Mouse (Mus musculus): Measurements from ENCODE around the gene App. TPM values are rescaled to one million over a fixed set of nuclear protein-coding genes. Genes with fewer than 3 reads are reported as not detected.
A peak's percentile ranks its signal among the peaks of the same experiment; 100 is the strongest.

App gene
- polyA plus RNA-seq, 1 experiment from 2014 or later = 169 TPM

GRCm38 (mm10) chr16:84969026-84969425 is 204.5 kb downstream of the App start:
- Histone ChIP-seq H3K4me2 (no peak overlapping the region), H3K9me3 (replicated peaks) (no peaks in the 10 kb centered on the region), H3K4me1 (replicated peaks) (peaks cover 10% of the 10 kb centered on the region), H3K36me3 (peaks cover 5% of the 10 kb centered on the region; the same call in 1 of the 2 replicates), H3K9ac (no peak overlapping the region), H3K4me3 (no peak overlapping the region), H3K27me3 (no peaks in the 10 kb centered on the region), H3K27ac (no peak overlapping the region)
- no peak for ATAC-seq (replicated peaks; ENCODE audit: insufficient number of reproducible peaks, insufficient read depth, low FRiP score, low read depth)
- 80% methylated on average over 7 of the region's 7 CpGs for WGBS

GRCm38 (mm10) chr16:84966983-84967382 is 206.6 kb downstream of the App start:
- H3K4me1 ChIP-seq (replicated peaks) = 0 out of 2 replicates have a peak, but pooled peaks cover under 1% of the 10 kb centered on the region
- no peak for ATAC-seq (replicated peaks; ENCODE audit: insufficient number of reproducible peaks, insufficient read depth, low FRiP score, low read depth)
- H3K27me3 ChIP-seq = no peaks in the 10 kb centered on the region
- H3K4me2 ChIP-seq = no peak overlapping the region
- no peak overlapping the region for H3K27ac ChIP-seq
- no peak overlapping the region for H3K4me3 ChIP-seq
- no peak overlapping the region for H3K9ac ChIP-seq
- peaks cover 10% of the 10 kb centered on the region; the same call in 1 of the 2 replicates for H3K36me3 ChIP-seq
- H3K9me3 ChIP-seq (replicated peaks) = no peaks in the 10 kb centered on the region
- WGBS = 73% methylated on average over 4 of the region's 4 CpGs

GRCm38 (mm10) chr16:84966096-84966495 is 207.5 kb downstream of the App start:
- H3K36me3 ChIP-seq = peaks cover 19% of the 10 kb centered on the region; the same call in 1 of the 2 replicates
- WGBS = 87% methylated on average over 13 of the region's 13 CpGs
- H3K27me3 ChIP-seq = no peaks in the 10 kb centered on the region
- no peaks in the 10 kb centered on the region for H3K9me3 ChIP-seq (replicated peaks)
- no peak overlapping the region for H3K27ac ChIP-seq
- ATAC-seq (replicated peaks; ENCODE audit: insufficient number of reproducible peaks, insufficient read depth, low FRiP score, low read depth) = no peak
- no peak overlapping the region for H3K9ac ChIP-seq
- H3K4me2 ChIP-seq = no peak overlapping the region
- H3K4me1 ChIP-seq (replicated peaks) = no peaks in the 10 kb centered on the region
- H3K4me3 ChIP-seq = no peak overlapping the region

GRCm38 (mm10) chr16:84963960-84964359 is 209.6 kb downstream of the App start:
- Histone ChIP-seq H3K27me3 (no peaks in the 10 kb centered on the region), H3K36me3 (peaks cover 33% of the 10 kb centered on the region; the same call in 1 of the 2 replicates), H3K9ac (no peak overlapping the region), H3K9me3 (replicated peaks) (no peaks in the 10 kb centered on the region), H3K27ac (no peak overlapping the region), H3K4me2 (no peak overlapping the region), H3K4me3 (no peak overlapping the region), H3K4me1 (replicated peaks) (no peaks in the 10 kb centered on the region)
- 61% methylated on average over 9 of the region's 9 CpGs for WGBS
- ATAC-seq (replicated peaks; ENCODE audit: insufficient number of reproducible peaks, insufficient read depth, low FRiP score, low read depth) = no peak

GRCm38 (mm10) chr16:84963527-84963926 is 210.0 kb downstream of the App start:
- ATAC-seq (replicated peaks; ENCODE audit: insufficient number of reproducible peaks, insufficient read depth, low FRiP score, low read depth) = no peak
- H3K4me1 ChIP-seq (replicated peaks) = no peaks in the 10 kb centered on the region
- no peak overlapping the region for H3K4me2 ChIP-seq
- no peak overlapping the region for H3K27ac ChIP-seq
- H3K4me3 ChIP-seq = no peak overlapping the region
- no peaks in the 10 kb centered on the region for H3K9me3 ChIP-seq (replicated peaks)
- H3K9ac ChIP-seq = no peak overlapping the region
- WGBS = 83% methylated on average over 12 of the region's 12 CpGs
- no peaks in the 10 kb centered on the region for H3K27me3 ChIP-seq
- peaks cover 33% of the 10 kb centered on the region; the same call in 1 of the 2 replicates for H3K36me3 ChIP-seq

GRCm38 (mm10) chr16:84957253-84957652 is 216.3 kb downstream of the App start:
- Histone ChIP-seq H3K36me3 (peaks cover 43% of the 10 kb centered on the region), H3K4me2 (no peak overlapping the region), H3K9ac (no peak overlapping the region), H3K27ac (no peak overlapping the region), H3K27me3 (no peaks in the 10 kb centered on the region), H3K4me3 (no peak overlapping the region), H3K4me1 (replicated peaks) (peaks cover 12% of the 10 kb centered on the region), H3K9me3 (replicated peaks) (no peaks in the 10 kb centered on the region)
- no peak for ATAC-seq (replicated peaks; ENCODE audit: insufficient number of reproducible peaks, insufficient read depth, low FRiP score, low read depth)
- WGBS = 69% methylated on average over 6 of the region's 6 CpGs

- H3K4me2 ChIP-seq = 0 out of 2 replicates have a peak overlapping the region, but pooled peaks have one; percentile 3
- H3K9me3 ChIP-seq (replicated peaks) = no peaks in the 10 kb centered on the region
- peaks cover 41% of the 10 kb centered on the region for H3K36me3 ChIP-seq
- H3K4me1 ChIP-seq (replicated peaks) = peaks cover 12% of the 10 kb centered on the region
- ATAC-seq (replicated peaks; ENCODE audit: insufficient number of reproducible peaks, insufficient read depth, low FRiP score, low read depth) = no peak
- no peaks in the 10 kb centered on the region for H3K27me3 ChIP-seq
- 84% methylated on average over 2 of the region's 2 CpGs for WGBS
- no peak overlapping the region for H3K4me3 ChIP-seq
- H3K27ac ChIP-seq = no peak overlapping the region
- no peak overlapping the region for H3K9ac ChIP-seq
These were observed 216.9 kb downstream of the App start for GRCm38 (mm10) chr16:84956690-84957089.

GRCm38 (mm10) chr16:84955840-84956239 is 217.7 kb downstream of the App start:
- Histone ChIP-seq H3K27me3 (no peaks in the 10 kb centered on the region), H3K9me3 (replicated peaks) (no peaks in the 10 kb centered on the region), H3K4me1 (replicated peaks) (peaks cover 12% of the 10 kb centered on the region), H3K4me3 (no peak overlapping the region), H3K36me3 (peaks cover 39% of the 10 kb centered on the region), H3K9ac (no peak overlapping the region), H3K27ac (no peak overlapping the region), H3K4me2 (no peak overlapping the region)
- 42% methylated on average over 1 of the region's 1 CpGs for WGBS
- ATAC-seq (replicated peaks; ENCODE audit: insufficient number of reproducible peaks, insufficient read depth, low FRiP score, low read depth) = no peak

- Histone ChIP-seq H3K9ac (no peak overlapping the region), H3K4me3 (no peak overlapping the region), H3K27ac (no peak overlapping the region), H3K9me3 (replicated peaks) (no peaks in the 10 kb centered on the region), H3K4me2 (peak overlapping the region; percentile 39; the same call in 1 of the 2 replicates), H3K36me3 (peaks cover 33% of the 10 kb centered on the region), H3K4me1 (replicated peaks) (peaks cover 12% of the 10 kb centered on the region), H3K27me3 (no peaks in the 10 kb centered on the region)
- ATAC-seq (replicated peaks; ENCODE audit: insufficient number of reproducible peaks, insufficient read depth, low FRiP score, low read depth) = peak; percentile 69
- WGBS = 28% methylated on average over 26 of the region's 26 CpGs
These were observed 218.2 kb downstream of the App start for GRCm38 (mm10) chr16:84955204-84955839.

GRCm38 (mm10) chr16:84931024-84931423 is 242.5 kb downstream of the App start:
- WGBS = 84% methylated on average over 3 of the region's 3 CpGs
- H3K9me3 ChIP-seq (replicated peaks) = no peaks in the 10 kb centered on the region
- H3K27me3 ChIP-seq = no peaks in the 10 kb centered on the region
- H3K4me3 ChIP-seq = no peak overlapping the region
- no peak for ATAC-seq (replicated peaks; ENCODE audit: insufficient number of reproducible peaks, insufficient read depth, low FRiP score, low read depth)
- no peak overlapping the region for H3K4me2 ChIP-seq
- H3K9ac ChIP-seq = no peak overlapping the region
- H3K36me3 ChIP-seq = no peaks in the 10 kb centered on the region
- H3K4me1 ChIP-seq (replicated peaks) = no peaks in the 10 kb centered on the region
- no peak overlapping the region for H3K27ac ChIP-seq

GRCm38 (mm10) chr16:84927827-84928226 is 245.7 kb downstream of the App start:
- no peak for ATAC-seq (replicated peaks; ENCODE audit: insufficient number of reproducible peaks, insufficient read depth, low FRiP score, low read depth)
- H3K4me3 ChIP-seq = no peak overlapping the region
- no peak overlapping the region for H3K27ac ChIP-seq
- H3K36me3 ChIP-seq = no peaks in the 10 kb centered on the region
- no peaks in the 10 kb centered on the region for H3K9me3 ChIP-seq (replicated peaks)
- no peak overlapping the region for H3K9ac ChIP-seq
- WGBS = 98% methylated on average over 1 of the region's 1 CpGs
- H3K4me1 ChIP-seq (replicated peaks) = no peaks in the 10 kb centered on the region
- H3K27me3 ChIP-seq = no peaks in the 10 kb centered on the region
- H3K4me2 ChIP-seq = no peak overlapping the region

Data from heart, embryonic 15.5 days (tissue).